Mouse (Mus musculus): Measurements from ENCODE around the gene 3110009E18Rik.
A peak's percentile ranks its signal among the peaks of the same experiment; 100 is the strongest.

Gene 3110009E18Rik

DNA sequence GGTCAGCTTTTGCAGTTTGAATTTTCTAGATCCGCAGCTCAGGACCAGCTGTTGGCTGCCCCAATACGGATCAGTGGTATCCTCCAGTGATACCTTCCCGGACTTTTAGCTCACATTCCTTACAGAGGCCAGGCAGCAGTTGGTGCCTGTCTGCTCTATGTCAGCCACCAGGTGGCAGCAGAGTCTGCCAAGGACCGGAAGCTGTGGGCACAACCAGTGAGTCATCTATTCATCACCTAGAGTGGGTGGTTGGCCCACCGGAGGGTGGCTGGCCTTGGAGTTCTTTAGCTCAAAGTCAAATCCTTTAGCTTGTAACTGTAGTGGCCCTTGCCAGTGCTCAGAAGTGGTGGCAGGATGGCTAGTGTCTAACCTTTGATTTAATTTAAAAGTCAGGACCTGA, 76.2 kb downstream of the 3110009E18Rik start:
- DNase-seq = peak; percentile 83

GRCm38 (mm10) chr1:120198151-120198550, 77.2 kb downstream of the 3110009E18Rik start:
- no peak for DNase-seq

GRCm38 (mm10) chr1:120198942-120199341, 78.0 kb downstream of the 3110009E18Rik start:
- no peak for DNase-seq

DNA sequence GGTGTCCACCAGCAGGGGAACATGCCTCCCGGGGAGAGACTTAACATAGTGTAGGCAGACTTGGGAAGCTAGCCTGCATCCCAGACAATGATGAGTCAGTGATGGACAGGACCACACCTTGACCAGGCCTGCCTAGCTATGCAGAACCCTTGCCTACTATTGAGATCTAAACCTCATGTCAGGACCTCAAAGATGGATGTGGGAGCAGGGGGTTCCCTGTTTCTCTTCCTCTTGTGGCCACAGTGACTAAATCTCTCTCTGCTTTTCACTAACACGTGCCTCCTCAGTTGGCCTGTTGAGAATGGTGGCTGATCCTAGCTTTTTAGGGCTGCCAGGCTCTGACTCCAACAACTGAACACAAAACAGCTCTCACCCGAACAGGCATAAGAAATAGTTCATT, 81.6 kb downstream of the 3110009E18Rik start:
- no peak for DNase-seq

DNA sequence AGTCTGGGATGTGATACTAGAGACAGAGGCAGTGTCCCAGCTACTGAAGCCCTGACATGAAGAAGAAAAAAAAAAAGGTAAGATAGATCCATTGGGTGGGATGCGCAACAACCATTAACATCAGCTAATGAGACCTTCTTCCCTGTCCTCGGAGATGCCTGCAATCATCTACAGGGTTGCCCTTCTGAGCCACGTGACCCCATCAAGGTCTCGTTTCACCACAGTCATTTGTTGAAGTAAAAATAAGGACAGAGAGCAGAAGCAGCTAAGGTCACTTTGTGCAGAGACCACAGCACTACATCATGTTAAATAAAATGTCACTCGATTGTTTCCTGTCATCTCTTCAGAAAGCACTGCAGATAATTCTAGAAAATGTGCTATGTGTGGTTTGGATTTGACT, 82.8 kb downstream of the 3110009E18Rik start:
- no peak for DNase-seq

DNA sequence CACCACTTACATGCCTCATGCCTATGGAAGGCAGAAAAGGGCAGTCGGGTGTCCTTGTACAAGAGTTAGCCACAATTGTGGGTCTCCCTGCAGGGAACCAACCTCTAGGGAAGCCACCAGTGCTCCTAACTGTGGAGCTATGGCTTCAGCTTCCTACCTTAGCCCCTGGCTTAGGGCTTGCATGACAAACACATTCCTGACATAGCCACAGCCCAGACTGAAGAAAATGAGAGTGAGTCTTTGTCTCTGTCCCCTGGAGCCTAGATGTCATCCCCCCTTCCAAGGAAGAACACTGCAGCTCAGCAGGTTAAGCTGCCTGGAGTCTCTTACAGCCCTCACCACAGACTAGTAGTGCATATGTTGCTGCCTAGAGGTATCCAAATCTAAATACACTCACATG, 83.8 kb downstream of the 3110009E18Rik start:
- DNase-seq = no peak

DNA sequence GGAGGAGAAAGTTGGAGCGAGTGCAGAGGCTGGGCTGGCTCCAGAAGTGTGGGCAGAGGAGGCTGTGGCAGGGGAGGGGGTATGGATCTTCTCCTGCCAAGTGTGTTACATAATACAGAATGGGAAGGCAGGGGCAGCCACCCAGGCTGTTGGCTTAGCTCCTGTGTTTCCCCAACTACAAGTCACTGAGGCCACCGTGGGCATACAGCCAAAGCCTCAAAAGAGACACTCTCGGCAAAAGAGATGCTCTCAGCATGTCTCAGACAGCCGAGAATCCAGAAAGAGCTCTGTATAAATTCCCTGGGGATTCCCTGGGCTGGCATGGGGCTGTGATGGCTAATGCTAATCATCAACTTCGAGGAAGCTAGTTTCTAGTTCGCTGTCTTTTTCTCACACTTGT, 86.6 kb downstream of the 3110009E18Rik start:
- no peak for DNase-seq

- DNase-seq = no peak
Measured at GRCm38 (mm10) chr1:120208502-120209230, 87.7 kb downstream of the 3110009E18Rik start.

DNA sequence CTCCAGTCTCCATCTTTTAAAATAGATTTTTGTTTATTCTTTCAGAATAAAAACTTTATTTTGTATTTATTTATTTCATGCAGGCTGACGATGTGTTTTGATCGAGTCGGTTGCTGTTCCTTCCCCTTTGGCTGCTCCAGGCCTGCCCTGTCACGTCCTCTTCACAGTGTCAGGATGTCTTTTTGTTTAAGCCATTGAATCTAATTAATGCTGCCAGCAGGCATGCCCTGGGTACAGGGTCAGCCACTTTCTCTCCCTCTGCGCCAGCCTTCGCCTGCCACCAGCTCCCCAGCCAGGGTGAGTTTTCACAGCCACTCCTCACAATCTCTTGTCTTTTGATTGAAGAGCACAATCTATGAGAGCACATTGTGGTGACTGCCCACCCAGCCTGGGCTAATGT, 99.9 kb downstream of the 3110009E18Rik start:
- DNase-seq = no peak

DNA sequence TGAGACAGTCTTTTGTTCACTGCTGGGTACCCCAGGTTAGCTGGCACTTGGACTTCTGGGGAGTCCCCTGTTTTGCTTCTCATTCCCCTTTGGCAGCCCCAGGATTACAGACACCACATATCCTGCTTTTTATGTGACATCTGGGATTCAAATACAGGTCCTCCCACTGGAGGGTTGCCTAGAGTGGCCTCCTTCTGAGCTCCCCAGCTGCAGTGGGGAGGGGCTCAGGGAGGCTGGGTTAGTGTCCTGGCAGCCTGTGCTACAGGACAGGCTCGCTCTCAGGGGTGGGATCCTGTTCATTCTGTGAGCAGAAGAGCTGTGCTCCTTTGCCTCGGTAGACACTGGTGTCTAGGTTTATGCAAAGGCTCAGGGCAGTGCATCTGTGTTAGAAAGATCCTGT, 100.3 kb downstream of the 3110009E18Rik start:
- DNase-seq = no peak

DNA sequence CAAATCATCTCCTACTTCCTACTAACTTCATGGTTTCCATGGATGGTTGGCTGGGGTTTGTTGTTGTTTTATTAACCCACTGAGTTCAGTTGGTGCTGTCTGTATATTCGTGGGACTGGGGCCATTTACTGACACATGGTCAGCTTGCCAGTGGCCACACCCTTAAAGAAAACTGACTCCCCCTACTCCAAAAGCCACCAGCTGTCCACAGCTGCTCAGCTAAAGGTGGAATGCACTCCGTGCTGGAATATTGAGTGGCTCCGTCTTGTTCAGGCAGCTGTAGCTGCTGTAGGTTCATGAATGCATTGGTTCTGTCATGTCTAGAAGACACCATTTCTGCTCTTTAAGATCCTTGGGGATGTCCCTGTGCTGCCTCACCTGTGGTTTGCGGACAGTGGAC, 102.6 kb downstream of the 3110009E18Rik start:
- DNase-seq = peak; percentile 22

- DNase-seq = peak; percentile 19
Measured at GRCm38 (mm10) chr1:120229723-120230471, 108.9 kb downstream of the 3110009E18Rik start.

DNA sequence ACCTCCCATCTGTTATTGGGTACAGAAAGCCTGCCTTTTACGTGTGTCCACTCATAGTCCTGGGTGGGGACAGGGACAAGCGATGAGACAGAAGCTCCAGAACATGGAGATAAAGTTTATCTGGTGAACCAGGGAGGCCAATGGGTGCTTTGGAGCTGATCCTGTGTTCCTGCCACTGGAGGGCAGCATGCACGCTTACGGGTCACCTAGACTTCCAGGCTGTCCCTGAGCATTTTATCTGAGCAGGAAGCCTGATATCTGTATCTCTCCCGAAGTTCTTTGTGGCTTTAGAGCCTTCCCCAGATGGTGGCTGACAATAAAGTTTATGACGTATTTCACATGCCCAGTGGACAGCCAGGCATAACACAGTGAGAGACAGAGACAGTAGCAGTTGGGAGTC, 110.3 kb downstream of the 3110009E18Rik start:
- peak; percentile 61 for DNase-seq

- no peak for DNase-seq
Measured at GRCm38 (mm10) chr1:120232170-120232569, 111.2 kb downstream of the 3110009E18Rik start.

DNA sequence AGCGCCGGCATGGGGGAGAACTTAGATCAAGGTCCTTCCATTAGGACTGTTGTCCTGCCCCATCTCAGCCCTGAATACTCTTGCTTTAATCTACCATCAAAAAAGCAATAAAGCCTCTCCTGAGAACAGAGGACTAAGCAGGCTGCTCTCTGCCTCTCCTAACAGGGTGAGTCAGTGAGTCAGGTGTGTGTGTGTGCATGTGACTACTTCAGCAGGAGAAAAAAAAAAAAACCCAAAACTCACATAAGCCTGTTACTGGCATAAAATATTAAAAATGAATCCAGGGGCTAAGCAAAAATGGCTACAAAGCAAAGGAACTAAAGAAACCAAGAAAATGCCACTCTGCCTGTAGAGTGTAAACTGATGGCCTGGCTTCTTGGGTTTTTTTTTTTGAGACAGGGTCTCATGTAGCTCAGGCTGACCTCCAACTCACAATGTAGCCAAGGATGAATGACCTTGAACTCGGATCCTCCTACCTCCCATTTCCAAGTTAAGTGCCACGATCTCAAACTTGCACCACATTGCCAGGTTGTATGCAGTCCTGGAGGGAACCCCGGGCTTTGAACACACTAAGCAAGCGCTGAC, 114.7 kb downstream of the 3110009E18Rik start:
- DNase-seq = no peak

GRCm38 (mm10) chr1:120236424-120236823, 115.4 kb downstream of the 3110009E18Rik start:
- DNase-seq = no peak

GRCm38 (mm10) chr1:120237068-120237467, 116.1 kb downstream of the 3110009E18Rik start:
- no peak for DNase-seq
